Mouse (Mus musculus) kidney, adult 11 months (tissue): ENCODE measurements around the gene Sod3.

Source experiments
- DNase-seq: peaks from one replicate; pipeline ENCODE4 v3.0.0; 2022

The Sod3 gene

DNA sequence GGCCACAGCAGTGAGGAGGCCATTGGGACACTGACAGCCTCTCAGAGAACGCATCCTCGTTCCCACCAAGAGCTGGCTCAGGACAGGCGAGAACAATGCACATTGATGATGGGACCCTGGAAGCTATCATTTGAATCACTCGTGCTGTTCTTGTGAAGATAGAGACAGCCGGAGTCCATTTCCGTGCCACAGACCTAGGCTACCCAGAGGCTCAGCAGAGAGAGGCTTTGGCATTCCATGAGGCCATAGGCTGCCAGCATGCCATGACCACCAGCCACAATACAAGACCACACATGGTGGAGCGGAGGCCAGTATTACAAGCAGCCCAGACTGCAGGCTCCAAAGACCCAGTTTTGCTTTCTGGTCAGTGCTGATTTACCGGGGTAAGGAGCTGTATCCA is 19.2 kb downstream of the Sod3 start:
- DNase-seq = no peak

- no peak for DNase-seq
These were observed 20.2 kb downstream of the Sod3 start for GRCm38 (mm10) chr5:52383748-52384147.

DNA sequence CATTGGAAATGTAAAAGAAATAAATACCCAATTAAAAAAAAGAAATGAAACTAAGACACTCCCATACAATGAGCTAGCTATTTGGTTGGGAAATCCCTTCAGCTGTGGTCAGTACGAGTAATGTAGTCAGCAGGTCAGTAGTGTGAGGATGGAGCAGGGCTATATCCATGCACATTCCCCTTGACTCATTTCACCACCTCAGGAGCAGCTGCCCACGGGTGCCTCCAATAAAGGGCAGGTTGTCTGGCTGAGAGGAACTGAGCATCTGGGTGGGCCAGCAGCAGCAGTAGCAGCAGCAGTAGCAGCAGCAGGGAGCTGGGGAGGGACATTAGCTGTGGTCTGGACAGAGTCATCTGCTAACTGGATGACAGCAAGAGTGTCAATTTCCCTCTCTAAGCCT is 22.4 kb downstream of the Sod3 start:
- no peak for DNase-seq

- no peak for DNase-seq
These were observed 24.6 kb downstream of the Sod3 start for GRCm38 (mm10) chr5:52388092-52388749.

DNA sequence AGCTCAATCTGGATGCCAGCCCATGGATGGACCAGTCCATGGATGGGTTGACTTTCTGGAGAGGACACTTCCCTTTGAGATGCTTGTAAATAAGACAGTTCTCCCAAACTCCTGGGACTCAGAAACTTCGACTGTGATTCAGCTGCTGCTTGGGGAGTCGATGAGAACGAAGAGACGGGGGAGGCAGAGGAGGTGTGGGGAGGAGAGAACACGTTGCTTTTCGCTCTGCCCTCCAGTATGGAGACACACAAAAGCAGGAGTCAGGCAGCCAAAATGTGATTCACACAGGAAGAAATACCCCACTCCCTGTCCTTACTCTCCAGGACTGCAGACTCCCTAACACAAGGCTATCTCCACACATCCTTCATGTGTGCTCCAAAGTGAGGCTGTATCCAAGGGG is 26.8 kb downstream of the Sod3 start:
- DNase-seq = no peak

- DNase-seq = no peak
These were observed 27.9 kb downstream of the Sod3 start for GRCm38 (mm10) chr5:52391471-52391870.

GRCm38 (mm10) chr5:52393756-52394155 is 30.2 kb downstream of the Sod3 start:
- no peak for DNase-seq

DNA sequence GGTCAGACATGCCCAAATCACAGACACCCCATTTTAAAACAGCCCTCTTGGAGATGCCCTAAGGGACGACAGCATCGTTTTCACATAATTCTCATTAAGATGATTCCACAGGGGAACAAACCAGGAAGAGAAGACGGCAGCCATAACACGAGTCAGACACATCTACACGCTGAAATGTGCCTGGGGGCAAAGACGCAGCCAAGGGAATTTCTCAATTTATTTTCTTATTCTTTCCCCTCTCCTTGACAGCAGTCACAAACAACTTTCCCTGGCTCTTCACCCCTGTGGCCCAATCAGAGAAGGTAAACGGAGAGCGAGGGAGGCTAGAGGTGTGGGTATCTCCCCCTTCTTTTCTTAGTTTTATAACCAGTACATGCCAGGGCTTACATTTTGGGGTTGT is 40.8 kb downstream of the Sod3 start:
- no peak for DNase-seq

- DNase-seq = no peak
These were observed 45.2 kb downstream of the Sod3 start for GRCm38 (mm10) chr5:52408668-52409315.

DNA sequence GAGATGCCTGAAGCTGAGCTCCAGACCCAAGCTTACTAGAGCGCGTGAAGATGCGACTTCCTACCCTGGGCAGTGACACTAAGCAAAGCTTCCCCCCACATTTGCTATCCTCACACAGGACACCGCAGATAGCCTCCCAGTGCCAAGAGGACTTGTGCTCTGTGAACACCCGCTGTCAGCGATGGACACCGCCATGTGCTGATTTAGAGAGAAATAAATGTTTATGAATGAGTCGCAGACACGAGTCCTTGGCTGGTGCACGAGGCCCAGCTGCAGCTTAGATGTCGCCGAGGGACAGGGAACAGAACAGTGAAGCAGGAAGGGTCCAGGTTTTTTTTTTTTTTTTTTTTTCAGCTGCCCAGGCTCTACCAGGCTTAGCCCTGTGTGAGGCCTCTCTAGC is 46.6 kb downstream of the Sod3 start:
- no peak for DNase-seq

- DNase-seq = no peak
These were observed 48.0 kb downstream of the Sod3 start for GRCm38 (mm10) chr5:52411567-52411966.

GRCm38 (mm10) chr5:52415193-52415592 is 51.6 kb downstream of the Sod3 start:
- DNase-seq = no peak

GRCm38 (mm10) chr5:52415917-52416316 is 52.3 kb downstream of the Sod3 start:
- DNase-seq = no peak

GRCm38 (mm10) chr5:52416485-52416884 is 52.9 kb downstream of the Sod3 start:
- no peak for DNase-seq
